Mouse (Mus musculus) ES-E14 (cell line): ENCODE results near the gene Cyth4. TPM values are rescaled to one million over a fixed set of nuclear protein-coding genes. Genes with fewer than 3 reads are reported as not detected.

ENCODE experiments used
- DNase-seq: peaks from one replicate; pipeline ENCODE4 v3.0.0-alpha.2; 2013; ENCODE audit warnings: low read depth, low spot score
- H3K27ac ChIP-seq: 2 replicates; pipeline ENCODE4 v1.5.1; 2012; ENCODE audit warnings: low read depth, mild to moderate bottlenecking, low read length, moderate library complexity, mixed read lengths; ENCODE audit not compliant: poor library complexity, insufficient read depth, severe bottlenecking
- H3K36me3 ChIP-seq: 2 replicates; pipeline ENCODE4 v1.6.1; 2012; ENCODE audit warnings: mild to moderate bottlenecking, low read length, moderate library complexity, mixed read lengths; ENCODE audit not compliant: control insufficient read depth, poor library complexity, insufficient read depth, severe bottlenecking
- H3K4me1 ChIP-seq, 2 experiments: fragments of 150-350 bp in 1 of 2; sonication (generic) in 1 of 2; 2 replicates each; pipeline ENCODE4 v1.6.1; 2012; ENCODE audit warnings: low read length in 2 of 2, mild to moderate bottlenecking in 1 of 2, mixed read lengths in 1 of 2; ENCODE audit not compliant: control insufficient read depth in 2 of 2, insufficient read depth in 2 of 2, poor library complexity in 1 of 2
- H3K4me3 ChIP-seq, 2 experiments: fragments of 150-350 bp in 1 of 2; sonication (generic) in 1 of 2; 2 replicates each; pipeline ENCODE4 v1.5.1; 2012; ENCODE audit warnings: low read length in 2 of 2, low read depth in 1 of 2, mild to moderate bottlenecking in 1 of 2, mixed read lengths in 1 of 2; ENCODE audit not compliant: insufficient read depth in 1 of 2, poor library complexity in 1 of 2, severe bottlenecking in 1 of 2
- H3K9ac ChIP-seq: 2 replicates; pipeline ENCODE4 v1.6.1; 2012; ENCODE audit warnings: low read depth, mild to moderate bottlenecking, low read length, mixed read lengths; ENCODE audit not compliant: poor library complexity, insufficient read depth, severe bottlenecking
- H3K9me3 ChIP-seq: fragments of 150-350 bp; sonication (generic); 2 replicates; pipeline ENCODE4 v1.6.1; 2012; ENCODE audit warnings: low read depth, mild to moderate bottlenecking, low read length; ENCODE audit not compliant: control insufficient read depth, insufficient read depth
- CHD2 ChIP-seq: IDR thresholded peaks from 2 replicates; pipeline ENCODE4 v1.6.1; 2014; ENCODE audit warnings: mild to moderate bottlenecking, low read depth, low read length, inconsistent platforms
- HCFC1 ChIP-seq: IDR thresholded peaks from 2 replicates; pipeline ENCODE4 v1.6.1; 2012; ENCODE audit warnings: low read length, inconsistent platforms, borderline replicate concordance; ENCODE audit not compliant: insufficient read depth
- MAFK ChIP-seq: IDR thresholded peaks from 2 replicates; pipeline ENCODE4 v1.6.1; 2014; ENCODE audit warnings: mild to moderate bottlenecking, low read depth, low read length, inconsistent platforms; ENCODE audit not compliant: insufficient read depth
- ZC3H11A ChIP-seq: IDR thresholded peaks from 2 replicates; pipeline ENCODE4 v1.6.1; 2012; ENCODE audit warnings: low read depth, mild to moderate bottlenecking, inconsistent platforms, low read length, borderline replicate concordance
- ZNF384 ChIP-seq: IDR thresholded peaks from 2 replicates; pipeline ENCODE4 v1.6.1; 2012; ENCODE audit warnings: low read depth, low read length, inconsistent platforms
- in situ Hi-C, 2 experiments: fragments of 600-800 bp; cut with MboI; formaldehyde crosslinking; loops; one replicate each; pipeline ENCODE4 v1.15.1; 2025; ENCODE audit warnings: low sequenced_read_pairs in 2 of 2, inconsistent platforms in 1 of 2; ENCODE audit not compliant: unreplicated experiment in 2 of 2
- total RNA-seq: library from RNA; depleted of rRNA; stranded (reverse); fragments of 300-350 nt; gene quantifications from 2 replicates; pipeline ENCODE4 v1.2.3, GENCODE M21; 2012

Cyth4 gene
- total RNA-seq, 1 experiment: 2.3 TPM

GRCm38 (mm10) chr15:78632387-78632786 lies 35.5 kb downstream of the Cyth4 start:
- no peaks in the 10 kb centered on the region for H3K4me1 ChIP-seq
- no peak overlapping the region for H3K9ac ChIP-seq
- in situ Hi-C loops: no loop called here

GRCm38 (mm10) chr15:78633413-78633812 lies 36.6 kb downstream of the Cyth4 start:
- in situ Hi-C loops: no loop called here
- DNase-seq: no peak
- H3K36me3 ChIP-seq: no peaks in the 10 kb centered on the region
- no peaks in the 10 kb centered on the region for H3K9me3 ChIP-seq
- H3K27ac ChIP-seq: no peak overlapping the region
- H3K4me3 ChIP-seq: no peak overlapping the region
- H3K4me1 ChIP-seq: no peaks in the 10 kb centered on the region
- no peak overlapping the region for H3K9ac ChIP-seq
- TF ChIP-seq ZNF384 (no peak), CHD2 (no peak), MAFK (no peak), ZC3H11A (no peak), HCFC1 (no peak)

More at GRCm38 (mm10) chr15:78632387-78632786, 35.5 kb downstream of the Cyth4 start:
- no peak for DNase-seq
- Histone ChIP-seq H3K27ac (no peak overlapping the region), H3K4me3 (no peak overlapping the region), H3K9me3 (no peaks in the 10 kb centered on the region), H3K36me3 (no peaks in the 10 kb centered on the region)
- TF ChIP-seq CHD2 (no peak), ZC3H11A (no peak), ZNF384 (no peak), MAFK (no peak), HCFC1 (no peak)

GRCm38 (mm10) chr15:78634095-78634737 lies 37.4 kb downstream of the Cyth4 start:
- H3K36me3 ChIP-seq: no peaks in the 10 kb centered on the region
- H3K9ac ChIP-seq: no peak overlapping the region
- no peaks in the 10 kb centered on the region for H3K4me1 ChIP-seq
- H3K27ac ChIP-seq: no peak overlapping the region
- TF ChIP-seq ZNF384 (no peak), ZC3H11A (no peak), MAFK (no peak), CHD2 (no peak), HCFC1 (no peak)
- no peak overlapping the region for H3K4me3 ChIP-seq
- no peaks in the 10 kb centered on the region for H3K9me3 ChIP-seq
- peak; percentile 46 for DNase-seq
- in situ Hi-C loops: no loop called here

GRCm38 (mm10) chr15:78635231-78635630 lies 38.4 kb downstream of the Cyth4 start:
- Histone ChIP-seq H3K9ac (no peak overlapping the region), H3K36me3 (no peaks in the 10 kb centered on the region), H3K4me1 (no peaks in the 10 kb centered on the region), H3K9me3 (no peaks in the 10 kb centered on the region), H3K27ac (no peak overlapping the region), H3K4me3 (no peak overlapping the region)
- no peak for DNase-seq
- in situ Hi-C loops: no loop called here
- TF ChIP-seq ZC3H11A (no peak), MAFK (no peak), HCFC1 (no peak), CHD2 (no peak), ZNF384 (no peak)

- Histone ChIP-seq H3K4me3 (no peak overlapping the region), H3K4me1 (no peaks in the 10 kb centered on the region)
- in situ Hi-C loops: no loop called here
These were observed 46.8 kb downstream of the Cyth4 start for GRCm38 (mm10) chr15:78643633-78644032.

More at GRCm38 (mm10) chr15:78643633-78644032, 46.8 kb downstream of the Cyth4 start:
- no peaks in the 10 kb centered on the region for H3K36me3 ChIP-seq
- H3K9me3 ChIP-seq: no peaks in the 10 kb centered on the region
- no peak for DNase-seq
- H3K27ac ChIP-seq: no peak overlapping the region
- no peak overlapping the region for H3K9ac ChIP-seq
- no peak; the same call in 1 of the 2 replicates for TF ChIP-seq ZNF384
